Mouse (Mus musculus): ENCODE data around the gene Trp53bp2.

Gene Trp53bp2

DNA sequence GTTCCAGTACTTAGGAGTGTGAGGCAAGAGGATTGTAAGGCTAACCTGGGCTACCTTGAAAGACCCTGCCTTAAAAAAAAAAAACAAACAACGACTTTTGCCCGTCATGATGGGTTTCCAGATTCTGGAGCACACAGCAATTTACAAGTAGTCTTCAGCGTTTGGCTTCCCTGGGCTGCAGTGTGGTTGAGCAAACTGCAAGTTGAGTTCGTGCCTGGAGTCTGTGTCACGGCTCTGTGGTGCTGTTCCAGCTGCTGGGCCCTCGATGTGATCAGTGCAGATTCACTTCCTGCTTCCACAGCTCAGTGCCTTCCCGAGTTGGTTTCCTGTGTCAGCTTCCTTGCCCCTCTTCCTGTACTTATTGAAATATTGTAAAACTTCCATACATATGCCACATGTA lies 52.3 kb downstream of the Trp53bp2 start:
- DNase-seq (ENCODE audit: low spot score): peak; percentile 79

DNA sequence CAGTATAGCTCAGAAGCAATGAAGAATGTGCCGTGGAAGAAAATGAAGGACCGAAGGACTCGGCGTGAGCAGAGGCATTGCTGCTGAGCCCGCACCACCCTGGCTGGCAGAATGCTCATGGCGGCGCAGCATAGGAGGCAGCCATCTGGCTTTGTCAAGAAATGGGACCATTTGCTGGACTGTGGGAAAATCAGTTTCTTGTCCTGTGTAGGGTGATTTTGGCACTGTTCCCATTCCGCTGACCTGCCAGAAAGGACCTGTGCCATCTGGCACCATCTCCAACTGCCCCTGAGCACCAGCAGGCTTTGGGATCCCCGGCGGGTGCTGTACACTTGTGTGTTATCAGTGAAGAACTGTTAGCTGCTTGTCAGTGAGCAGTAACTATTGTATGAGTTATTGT lies 52.8 kb downstream of the Trp53bp2 start:
- peak; percentile 45 for DNase-seq (ENCODE audit: low spot score)

DNA sequence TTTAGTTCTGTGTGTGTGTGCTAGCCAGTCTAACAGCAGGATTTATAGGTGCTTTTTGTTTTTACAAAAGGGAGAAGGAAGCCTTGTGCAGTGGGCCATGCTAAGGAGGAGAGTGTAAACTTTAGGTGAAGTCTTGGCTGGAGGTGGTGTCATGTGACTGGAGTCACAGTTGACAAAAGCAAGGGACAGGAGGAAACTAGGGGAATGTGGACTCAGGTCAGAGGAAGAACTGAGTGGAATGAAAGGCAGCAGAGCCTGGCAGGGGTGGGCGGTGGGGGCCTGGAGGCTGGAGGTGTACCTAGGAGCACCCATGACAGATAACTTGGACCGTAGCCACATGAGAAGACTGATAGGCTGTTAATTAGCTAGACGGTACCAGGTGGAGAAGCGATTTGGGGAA lies 56.3 kb downstream of the Trp53bp2 start:
- DNase-seq (ENCODE audit: low spot score): no peak

DNA sequence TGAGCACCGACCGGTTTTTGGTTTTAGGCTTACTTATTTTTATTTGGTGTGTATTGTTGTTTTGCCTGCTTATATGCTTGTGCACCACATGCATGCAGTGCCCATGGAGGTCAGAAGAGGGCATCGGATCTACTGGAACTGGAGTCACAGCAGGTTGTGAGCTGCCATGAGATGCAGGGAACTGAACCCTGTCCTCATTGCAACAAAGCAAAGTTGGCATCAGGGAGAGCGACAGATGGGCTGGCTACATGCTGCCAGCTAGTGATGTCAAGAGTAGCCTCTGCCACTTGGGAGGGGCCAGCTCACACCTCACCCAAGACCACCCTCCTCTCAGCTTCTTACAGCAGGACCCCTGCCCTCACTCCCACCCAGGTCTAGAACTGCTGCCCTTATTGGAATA lies 57.0 kb downstream of the Trp53bp2 start:
- DNase-seq (ENCODE audit: low spot score): peak; percentile 41

DNA sequence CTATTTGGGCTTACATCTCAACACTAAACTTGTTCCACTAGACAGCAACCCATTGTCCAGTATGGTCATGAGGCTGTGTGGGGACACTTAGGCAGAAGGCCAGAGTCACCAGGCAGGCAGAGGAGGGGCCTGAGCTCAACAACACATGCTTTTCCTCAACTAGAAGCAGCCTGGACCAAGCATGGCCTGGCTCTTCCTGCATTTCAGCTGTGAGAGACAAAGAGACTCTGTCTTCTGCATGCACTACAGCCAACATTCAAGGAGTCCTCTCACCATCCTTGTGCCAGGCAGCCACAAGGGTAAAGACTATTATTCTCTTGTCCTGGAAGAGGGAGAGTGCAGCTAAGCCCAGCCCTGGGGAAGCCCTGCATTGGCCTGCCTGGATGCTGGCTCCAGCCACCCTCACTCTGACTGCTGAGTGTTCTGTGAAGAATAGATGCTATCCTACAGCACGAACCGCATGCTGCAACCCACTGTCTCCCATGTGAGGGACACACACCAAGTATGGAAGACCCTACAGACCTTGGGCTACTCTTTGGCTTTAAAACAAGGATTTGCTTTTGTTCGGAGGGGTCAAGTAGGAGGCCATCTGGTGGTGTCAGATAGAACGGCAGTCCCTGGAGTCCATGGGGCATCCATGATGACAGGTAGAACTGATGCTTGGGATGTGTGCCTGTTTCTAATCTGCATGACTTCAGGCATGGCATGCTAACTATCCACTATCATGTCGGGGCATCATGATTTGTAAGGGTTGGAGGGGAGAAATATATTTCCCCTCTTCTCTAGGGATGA lies 66.2 kb downstream of the Trp53bp2 start:
- DNase-seq (ENCODE audit: low spot score): no peak

DNA sequence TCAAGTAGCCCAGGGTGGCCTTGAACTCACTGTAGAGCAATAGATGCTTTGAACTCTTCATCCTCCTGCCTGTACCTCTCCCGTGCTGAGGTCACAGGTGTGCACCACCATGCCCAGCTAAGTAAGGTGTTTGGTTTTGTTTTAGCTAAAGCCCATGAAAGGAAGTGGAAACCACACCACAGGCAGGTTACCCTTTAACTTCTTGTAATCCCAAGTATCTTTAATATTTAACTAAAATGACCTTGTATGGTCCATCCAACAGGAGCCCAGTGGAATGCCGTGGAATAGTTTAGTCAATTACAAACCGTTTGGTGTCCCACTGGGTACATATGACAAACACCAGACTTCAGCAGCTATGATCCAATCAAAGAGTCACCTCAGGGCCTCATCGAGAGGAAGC lies 70.0 kb downstream of the Trp53bp2 start:
- DNase-seq (ENCODE audit: low spot score): no peak

DNA sequence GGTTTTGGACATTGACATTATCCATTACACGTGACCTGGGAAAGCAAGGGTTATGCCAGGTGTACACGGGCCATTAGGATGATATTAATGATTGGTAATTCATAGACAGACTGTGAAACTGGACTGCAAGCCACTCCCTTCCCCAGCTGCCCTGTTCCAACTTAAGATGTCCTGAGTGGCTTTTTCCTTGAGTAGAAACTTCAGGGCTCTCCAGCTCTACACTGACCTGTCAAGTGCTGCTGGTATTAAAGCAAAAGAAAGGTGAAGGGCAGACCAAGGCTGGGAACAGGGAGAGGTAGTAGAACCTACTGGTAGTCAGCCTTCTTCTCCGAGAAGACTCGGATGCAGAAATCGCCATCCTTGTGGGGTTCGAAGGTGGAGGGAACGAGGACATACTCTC lies 72.2 kb downstream of the Trp53bp2 start:
- DNase-seq (ENCODE audit: low spot score): no peak

DNA sequence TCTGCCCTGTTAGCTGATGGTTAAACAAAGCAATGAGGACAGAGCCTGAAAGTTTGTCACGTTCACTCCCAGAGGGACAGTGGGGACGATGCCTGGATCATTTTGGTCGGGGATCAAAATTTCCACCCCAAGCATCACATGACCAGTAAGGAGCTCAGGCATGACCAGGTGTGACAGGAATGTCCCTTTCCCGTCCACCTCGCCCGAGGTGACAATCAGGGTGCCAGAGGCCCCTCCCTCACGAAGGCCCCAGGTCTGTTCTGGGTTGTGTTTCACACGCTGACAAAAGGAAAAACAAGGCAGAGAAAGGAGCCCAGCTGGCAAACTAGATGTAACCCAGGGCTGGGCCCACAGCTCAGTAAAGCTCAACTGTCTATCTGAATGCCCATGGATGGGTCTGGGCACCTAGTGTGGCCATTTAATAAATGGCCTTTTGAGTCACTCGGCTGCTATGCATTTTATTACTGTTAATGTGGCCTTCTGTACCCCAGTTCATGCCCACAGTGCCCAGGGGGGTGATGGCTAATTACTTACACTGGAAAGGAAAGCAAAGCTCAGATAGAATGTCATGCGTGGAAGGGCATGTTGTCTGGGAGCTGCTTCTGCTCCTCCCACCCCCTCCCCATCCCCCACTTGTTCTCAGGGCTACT lies 72.8 kb downstream of the Trp53bp2 start:
- DNase-seq (ENCODE audit: low spot score): no peak

DNA sequence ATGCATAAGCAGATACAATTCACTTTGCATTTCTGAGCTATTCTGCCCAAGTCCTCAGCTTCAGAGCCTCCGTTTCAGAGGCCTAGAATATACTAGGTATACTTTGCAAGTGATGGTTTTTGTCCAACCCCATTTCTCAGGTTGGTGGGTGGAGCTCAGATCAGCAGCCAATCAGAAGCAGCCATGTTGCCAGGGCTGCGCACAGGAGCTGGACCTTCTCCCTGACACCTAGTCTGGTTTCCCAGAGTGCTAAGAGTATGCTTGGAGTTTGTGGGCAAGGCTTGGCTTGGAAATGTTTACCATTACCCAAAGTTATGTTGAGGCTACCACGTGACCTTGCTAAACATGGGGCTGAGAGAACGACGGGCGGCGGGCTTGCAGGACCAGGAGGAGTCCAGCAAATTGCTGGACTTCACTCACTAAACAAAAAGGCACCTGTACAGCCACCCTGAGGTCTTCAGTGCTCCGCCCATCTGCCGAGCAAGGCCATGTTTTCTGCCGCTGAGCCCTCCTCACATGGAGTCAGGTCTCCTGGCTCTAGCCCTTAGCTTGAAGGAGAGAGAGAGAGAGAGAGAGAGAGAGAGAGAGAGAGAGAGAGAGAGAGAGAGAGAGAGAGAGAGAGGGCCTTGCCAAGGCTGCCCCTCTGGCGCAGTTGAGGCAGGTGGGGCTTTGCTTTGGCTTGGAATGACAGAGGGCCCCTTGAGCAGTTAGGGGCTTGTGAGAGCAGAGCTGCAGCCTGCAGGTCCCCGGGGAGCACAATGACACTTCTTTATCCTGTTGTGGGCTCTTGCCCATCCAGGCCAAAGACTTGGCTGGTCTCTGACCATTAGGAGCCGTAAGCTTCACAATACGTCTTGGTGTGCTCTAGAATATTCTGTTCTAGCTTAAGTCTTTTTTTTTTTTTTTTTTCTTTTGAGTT lies 74.3 kb downstream of the Trp53bp2 start:
- no peak for DNase-seq (ENCODE audit: low spot score)

DNA sequence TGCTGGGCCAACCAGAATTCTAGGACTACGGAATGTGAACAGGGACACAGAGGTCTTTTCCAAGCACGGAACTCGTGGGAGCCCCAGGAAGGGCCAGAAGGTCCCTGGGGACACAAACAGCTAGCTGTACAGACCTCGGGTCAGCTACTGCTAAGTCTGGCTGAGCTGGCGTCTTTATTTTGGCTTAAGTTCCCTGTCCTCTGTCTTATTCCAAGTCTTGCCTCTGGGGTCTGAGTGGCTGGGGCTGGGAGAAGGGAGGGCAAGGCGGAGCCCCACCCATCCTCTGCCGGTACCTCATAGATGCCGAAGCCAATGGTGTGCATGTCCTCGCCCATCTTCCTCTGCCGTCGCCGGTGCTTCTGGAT lies 74.9 kb downstream of the Trp53bp2 start:
- peak; percentile 44 for DNase-seq (ENCODE audit: low spot score)

DNA sequence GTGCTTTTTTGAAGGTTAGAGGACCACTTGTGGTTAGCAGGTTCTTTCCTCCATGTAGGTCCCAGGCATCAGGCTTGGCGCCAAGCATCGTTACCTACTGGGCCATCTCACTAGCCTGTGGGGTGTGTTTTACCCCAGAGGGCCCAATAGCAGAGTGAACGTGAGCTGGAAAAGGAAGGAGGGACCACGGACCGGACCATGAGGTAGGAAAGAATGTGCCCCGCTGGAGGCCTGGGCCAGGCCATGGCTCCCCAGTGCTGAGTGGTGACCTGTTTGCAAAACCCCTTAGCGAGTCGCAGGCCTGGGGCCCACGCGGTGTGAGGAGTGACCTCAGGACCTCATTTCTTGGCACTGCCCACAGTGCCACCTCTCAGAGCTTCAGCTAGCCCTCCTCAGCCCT lies 79.5 kb downstream of the Trp53bp2 start:
- no peak for DNase-seq (ENCODE audit: low spot score)

DNA sequence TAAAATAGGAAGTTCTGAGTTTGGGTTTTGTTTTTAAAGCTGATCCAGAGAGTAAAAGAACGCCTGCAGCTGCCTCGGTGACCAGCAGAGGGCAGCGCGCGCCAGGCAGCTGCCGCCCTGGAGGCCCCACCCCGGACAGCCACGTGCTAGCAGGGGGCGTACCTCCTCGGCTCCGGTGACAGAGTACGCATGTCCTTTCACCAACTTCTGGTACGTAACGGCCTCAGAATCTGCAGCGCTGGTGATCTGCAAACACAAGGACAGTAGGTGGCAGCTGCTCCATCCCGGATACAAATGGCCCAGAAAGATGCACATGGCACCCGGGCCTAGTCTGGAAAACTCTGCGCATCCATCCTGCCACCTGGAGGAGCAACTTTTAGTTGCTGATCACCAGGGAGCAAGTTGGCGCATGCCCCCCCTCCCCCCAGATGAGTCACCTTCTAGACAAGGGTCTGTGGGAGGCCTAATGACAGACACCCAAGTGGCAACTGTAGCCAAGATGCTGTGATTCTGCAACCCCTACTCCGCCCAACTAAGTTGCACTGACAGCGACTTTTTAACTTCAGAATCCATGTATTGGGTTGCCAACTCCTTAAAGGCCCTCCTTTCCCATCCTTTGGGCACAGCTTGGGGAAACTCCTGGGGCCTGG lies 81.0 kb downstream of the Trp53bp2 start:
- DNase-seq (ENCODE audit: low spot score): peak; percentile 96

DNA sequence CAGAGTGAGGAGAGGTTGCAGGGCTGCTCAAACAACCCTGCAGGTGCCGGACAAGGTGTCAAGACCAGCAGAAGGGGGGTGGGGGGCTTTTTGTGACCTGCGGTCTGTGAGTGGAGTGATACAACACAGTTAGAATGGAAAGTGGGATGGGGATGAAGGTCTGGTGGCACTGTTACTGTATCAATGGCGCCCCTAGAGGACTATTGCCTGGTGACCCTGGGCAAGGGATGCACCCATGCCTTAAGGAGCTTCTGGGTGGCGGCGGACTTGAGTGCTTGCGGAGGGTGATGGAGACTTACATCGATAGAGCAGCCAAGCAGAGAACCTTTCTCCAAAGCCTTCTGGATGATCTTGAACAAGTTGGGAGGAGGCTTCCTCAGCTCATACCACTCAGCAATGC lies 81.6 kb downstream of the Trp53bp2 start:
- DNase-seq (ENCODE audit: low spot score): no peak

DNA sequence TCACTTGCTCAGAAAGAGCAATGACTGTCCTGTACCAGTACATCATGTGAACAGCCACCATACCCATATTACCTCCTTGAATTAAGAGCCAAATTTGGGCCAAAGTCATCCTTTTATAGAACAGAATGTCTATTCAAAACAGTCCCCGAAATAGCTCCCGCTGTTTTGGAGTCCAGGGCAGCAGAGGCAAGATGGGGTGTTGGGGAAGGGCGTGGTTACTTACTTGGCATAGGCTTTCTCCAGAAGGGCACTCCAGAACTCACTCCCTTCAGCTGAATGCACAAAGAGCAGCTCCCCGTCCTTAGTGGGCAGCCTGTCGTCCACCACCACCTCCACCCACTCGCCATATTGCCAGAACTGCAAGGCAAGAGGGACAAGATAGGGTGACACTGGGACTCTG lies 82.9 kb downstream of the Trp53bp2 start:
- DNase-seq (ENCODE audit: low spot score): no peak

DNA sequence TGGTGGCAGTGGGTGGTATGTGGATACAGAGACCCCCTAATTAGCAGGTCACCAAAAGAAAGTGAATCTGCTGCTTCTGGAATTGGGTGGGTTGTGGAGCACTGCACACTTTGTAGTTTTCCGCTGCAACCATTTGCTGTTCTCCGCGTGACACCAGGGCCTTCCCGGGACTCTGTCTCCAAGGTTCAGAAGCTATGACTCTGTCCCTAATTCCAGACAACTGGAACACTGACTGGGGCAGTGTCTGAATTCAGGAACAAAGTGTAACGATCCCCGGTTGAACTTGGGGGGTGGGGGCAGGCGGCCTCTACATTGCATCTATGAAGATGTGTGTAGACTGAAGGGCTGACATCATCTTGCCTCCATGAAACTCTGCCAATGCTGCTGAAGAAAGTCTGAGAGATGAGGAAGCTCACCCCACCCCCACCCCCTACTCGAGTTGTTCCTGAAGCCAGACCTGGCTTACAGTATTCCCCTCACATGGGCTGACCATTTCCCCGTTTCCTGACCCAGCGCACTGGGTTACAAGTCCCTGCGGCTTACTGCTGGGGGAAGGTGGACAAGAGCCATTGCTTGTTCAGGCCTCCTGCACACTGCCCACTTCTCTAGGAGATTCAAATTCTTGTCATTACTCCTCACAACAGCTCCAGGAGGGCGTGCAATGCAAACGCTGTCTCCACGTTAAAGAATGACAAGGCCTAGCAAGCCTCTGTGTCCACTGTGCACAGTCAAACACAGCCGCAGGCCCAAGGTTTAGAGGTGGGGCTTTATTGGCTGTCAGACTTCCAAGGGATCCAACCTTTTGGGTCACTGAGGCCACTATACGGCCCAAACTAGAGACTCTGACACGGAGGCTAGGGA lies 85.5 kb downstream of the Trp53bp2 start:
- no peak for DNase-seq (ENCODE audit: low spot score)

DNA sequence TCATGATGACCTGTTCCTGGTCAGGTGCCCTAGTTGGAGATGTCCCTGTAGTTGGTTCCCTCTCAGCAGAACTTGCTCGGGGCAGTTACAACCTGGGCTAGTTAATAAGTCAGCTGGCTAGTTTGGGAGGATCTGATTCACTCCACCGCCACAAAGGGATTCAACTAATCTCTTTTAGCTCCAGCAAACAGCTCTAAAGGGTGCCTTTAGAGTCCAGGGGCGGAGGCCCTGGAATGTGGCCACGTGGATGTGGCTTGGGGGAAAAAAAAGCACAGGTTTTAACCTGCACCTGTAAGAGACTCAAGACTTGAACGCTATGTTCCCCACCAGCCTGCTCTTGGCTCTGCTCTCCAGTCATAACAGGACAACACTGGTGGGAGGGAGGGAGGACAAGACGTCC lies 87.7 kb downstream of the Trp53bp2 start:
- DNase-seq (ENCODE audit: low spot score): no peak

DNA sequence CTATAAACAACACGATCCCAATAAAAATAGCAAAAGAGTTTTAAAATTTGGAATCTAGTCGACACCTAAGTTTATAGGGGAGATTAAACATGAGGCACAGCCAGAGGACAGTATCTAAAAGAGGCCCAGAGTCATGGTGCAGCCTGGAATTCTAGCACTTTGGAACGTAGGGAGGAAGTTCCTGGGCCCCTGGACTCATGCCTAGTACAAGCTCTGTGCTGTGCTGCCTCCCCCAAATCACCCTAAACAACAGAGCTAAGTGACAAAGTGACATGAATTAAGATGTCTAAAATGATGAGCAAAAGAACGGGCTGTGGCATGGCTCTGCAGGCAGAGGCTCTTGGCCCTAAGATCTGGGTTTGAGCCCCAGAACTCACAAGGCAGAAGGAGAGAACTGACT lies 88.8 kb downstream of the Trp53bp2 start:
- DNase-seq (ENCODE audit: low spot score): no peak

DNA sequence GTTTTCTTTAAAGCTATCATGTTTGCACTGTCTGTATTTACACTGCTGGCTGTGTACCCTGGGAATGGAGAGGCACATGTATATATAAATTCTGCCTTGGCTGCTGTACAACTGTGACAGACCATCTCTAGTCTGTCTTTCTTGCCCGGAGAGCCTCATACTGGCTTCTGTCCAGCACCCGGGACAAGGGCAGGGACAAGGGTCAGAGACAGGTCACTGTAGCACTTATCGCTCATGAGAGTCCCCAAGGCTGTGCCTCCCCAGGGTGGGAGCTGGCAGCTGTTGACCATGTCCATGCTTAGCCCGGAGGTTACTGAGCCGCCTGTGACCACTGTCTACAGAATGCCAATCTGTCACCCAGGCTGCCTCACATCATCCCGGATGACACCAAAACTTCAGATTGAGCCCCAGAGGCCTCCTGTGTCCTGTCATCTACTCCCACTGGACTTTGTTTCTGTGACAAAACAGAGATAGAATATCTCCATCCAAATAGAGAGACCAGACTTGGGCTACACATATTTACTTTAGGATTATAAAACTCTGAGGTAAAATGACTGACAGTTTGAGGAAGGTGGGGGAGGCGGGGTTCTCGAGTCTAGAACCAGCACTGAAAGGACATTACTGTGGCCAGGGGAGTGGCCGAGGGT lies 90.6 kb downstream of the Trp53bp2 start:
- peak; percentile 48 for DNase-seq (ENCODE audit: low spot score)

DNA sequence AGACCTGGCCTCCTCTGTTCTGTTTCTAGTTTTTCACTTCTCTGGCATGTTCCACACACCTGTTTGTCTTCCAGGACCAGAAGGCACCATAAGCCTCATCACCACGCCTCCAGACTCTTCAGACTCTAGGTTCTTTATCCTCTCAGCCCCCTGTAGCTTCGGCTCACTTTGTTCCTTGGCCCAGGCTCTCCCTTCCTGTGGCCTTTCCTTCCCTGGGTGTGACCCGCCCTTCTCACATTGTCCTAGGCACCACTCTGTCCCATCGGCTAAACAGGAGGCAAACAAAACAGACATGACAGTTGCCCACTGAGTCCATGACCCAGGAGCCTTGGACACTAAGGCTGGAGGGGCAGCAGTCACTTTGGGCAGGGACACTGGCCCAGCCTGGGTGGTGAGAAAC lies 91.3 kb downstream of the Trp53bp2 start:
- no peak for DNase-seq (ENCODE audit: low spot score)

DNA sequence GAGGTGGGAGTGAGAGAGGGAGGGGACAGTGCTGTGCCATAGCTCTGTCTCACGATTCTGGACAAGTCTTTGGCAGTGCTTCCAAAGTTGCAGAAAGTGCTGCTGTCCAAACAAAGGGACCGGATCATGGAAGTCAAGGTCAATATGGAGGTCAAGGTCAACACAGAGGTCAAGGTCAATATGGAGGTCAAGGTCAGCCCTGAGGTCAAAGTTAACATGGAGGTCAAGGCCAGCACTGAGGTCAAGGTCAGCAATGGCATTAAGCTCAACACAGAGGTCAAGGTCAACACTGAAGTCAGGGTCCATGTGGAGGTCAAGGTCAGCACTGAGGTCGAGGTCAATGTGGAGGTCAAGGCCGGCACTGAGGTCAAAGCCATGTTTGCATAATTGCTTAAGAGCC lies 91.9 kb downstream of the Trp53bp2 start:
- DNase-seq (ENCODE audit: low spot score): no peak
